Mouse (Mus musculus): ENCODE measurements around the gene Zc3h12c. TPM values are rescaled to one million over a fixed set of nuclear protein-coding genes. Genes with fewer than 3 reads are reported as not detected.

Zc3h12c gene
- 2.7 and 3.1 TPM in 2 replicates for polyA plus RNA-seq (2015; fragmentation: Nextera tagmentation; extraction: Ambion mirVana)

DNA sequence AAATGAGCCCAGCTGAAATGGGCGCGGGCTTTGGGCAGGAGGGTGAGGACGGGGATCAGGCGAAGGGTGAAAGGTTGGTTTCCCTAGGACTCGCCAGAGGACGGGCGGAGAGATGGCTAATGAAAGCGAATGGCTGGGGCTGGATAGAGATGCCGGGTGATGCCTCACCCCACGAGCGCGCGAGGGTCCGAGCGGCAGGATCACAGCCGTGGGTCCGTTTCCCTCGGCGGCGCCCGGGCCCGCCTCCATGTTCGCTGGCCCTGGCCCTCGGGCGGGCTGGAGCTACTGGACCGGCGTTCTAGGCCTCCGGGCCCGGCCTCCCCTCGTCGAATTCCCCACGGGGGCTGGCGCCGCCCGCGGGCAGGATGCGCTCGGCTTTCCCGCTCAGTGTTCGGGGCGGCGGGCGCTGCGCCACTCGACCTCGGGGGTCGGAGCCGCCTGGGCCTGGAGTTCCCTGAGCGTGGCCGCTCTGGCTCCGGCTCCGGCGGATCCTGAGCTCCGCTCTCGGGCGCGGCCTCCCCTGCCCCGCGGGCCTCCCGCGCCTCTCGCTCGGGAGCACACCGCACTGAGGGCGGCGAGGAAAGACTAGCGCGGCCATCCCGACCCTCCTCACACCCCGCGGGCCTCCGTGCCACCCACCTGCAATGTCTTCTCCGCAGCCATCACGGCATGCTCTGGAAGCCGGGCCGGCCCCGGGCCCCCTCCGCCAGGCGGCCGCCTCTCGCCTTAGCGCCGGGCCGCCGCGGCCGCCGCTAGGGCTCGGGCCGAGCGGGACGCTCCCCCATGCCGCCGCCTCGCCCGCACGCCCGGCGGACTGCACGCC is at the start of gene Zc3h12c:
Gene Zc3h12c (minus strand): TSS at position 710 of the 823 bp plus-strand sequence.
- WGBS, result under 1% methylated on average over 99 of the region's 100 CpGs
- Histone ChIP-seq H3K4me1 (peaks cover 10% of the 10 kb centered on the region), H3K9me3 (no peaks in the 10 kb centered on the region), H3K4me3 (peak within 1 kb of the TSS; percentile 89), H3K9ac (peak within 1 kb of the TSS; percentile 95), H3K36me3 (no peaks in the 10 kb centered on the region), H3K27me3 (peaks cover 21% of the 10 kb centered on the region), H3K27ac (peak within 1 kb of the TSS; percentile 91), H3K4me2 (peak within 1 kb of the TSS; percentile 76)
- peak; percentile 60 for ATAC-seq (ENCODE audit: insufficient number of reproducible peaks, insufficient read depth, low FRiP score, low TSS enrichment, low read depth)

DNA sequence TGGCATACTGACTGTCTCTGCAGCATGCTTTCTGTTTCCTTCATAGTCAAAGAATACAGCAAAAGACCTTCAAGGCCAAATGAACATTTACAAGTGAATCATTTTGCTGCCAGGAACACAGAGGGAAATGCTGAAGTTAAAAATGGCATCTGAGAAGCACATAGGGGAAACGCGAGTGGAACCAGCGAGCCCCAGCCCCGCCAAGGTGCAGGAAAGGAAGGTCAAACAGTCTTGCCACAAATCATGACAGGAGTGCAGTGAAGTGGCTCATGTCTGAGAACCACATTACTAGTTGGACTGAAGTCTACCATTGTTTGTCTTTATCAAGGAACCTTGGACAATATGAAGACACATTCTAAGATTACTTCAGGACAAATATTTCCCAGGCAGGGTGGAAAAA is 49.3 kb upstream of the Zc3h12c start:
- Histone ChIP-seq H3K9me3 (no peaks in the 10 kb centered on the region), H3K36me3 (no peaks in the 10 kb centered on the region), H3K27me3 (no peaks in the 10 kb centered on the region), H3K9ac (no peak overlapping the region), H3K4me1 (no peaks in the 10 kb centered on the region), H3K4me2 (no peak overlapping the region), H3K4me3 (no peak overlapping the region), H3K27ac (no peak overlapping the region)
- ATAC-seq (ENCODE audit: insufficient number of reproducible peaks, insufficient read depth, low FRiP score, low TSS enrichment, low read depth), result no peak
- WGBS, result 79% methylated on average over 4 of the region's 4 CpGs

DNA sequence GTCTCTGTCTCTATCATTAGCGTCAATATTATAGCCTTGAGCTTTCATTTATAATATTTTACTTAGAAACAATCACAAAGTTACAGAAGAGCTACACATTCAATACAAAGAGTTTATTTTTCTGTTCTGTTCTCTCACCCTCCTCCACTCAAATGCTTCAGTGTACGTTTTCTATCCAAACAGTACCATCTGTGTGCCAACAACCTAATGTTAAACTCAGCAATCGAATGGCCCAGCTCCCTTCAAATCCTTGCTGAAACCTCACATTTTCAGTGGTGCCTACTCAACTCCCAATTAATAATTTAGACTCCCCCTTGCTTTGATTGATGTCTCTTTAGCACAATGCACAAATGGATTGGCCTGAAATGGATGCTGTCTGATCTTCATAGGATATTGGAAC is 46.9 kb upstream of the Zc3h12c start:
- H3K27ac ChIP-seq, result no peak overlapping the region
- no peak for ATAC-seq (ENCODE audit: insufficient number of reproducible peaks, insufficient read depth, low FRiP score, low TSS enrichment, low read depth)
- H3K9me3 ChIP-seq, result no peaks in the 10 kb centered on the region
- no peak overlapping the region for H3K9ac ChIP-seq
- no peaks in the 10 kb centered on the region for H3K4me1 ChIP-seq
- H3K4me3 ChIP-seq, result no peak overlapping the region
- no peak overlapping the region for H3K4me2 ChIP-seq
- no peaks in the 10 kb centered on the region for H3K36me3 ChIP-seq
- 83% methylated on average over 3 of the region's 3 CpGs for WGBS
- no peaks in the 10 kb centered on the region for H3K27me3 ChIP-seq

DNA sequence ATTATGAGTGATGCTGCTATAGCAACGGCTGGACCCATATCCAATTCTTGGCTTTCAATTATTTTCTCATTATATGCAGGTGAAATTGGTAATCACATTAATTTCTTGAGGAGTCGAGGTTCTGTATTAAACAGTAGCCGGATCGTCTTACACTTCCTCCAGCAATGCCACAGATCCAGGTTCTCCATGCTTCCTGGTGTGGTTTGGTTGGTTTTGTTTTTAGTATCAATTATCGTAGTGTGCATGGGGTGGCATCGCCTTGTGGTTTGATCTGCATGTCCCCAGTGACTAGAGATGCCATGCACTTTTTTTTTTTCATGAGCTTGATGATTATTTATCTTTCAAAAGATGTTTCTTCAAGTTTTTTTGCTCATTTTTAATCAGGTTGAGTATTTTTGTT is 44.0 kb upstream of the Zc3h12c start:
- Histone ChIP-seq H3K4me2 (no peak overlapping the region), H3K36me3 (no peaks in the 10 kb centered on the region), H3K27ac (no peak overlapping the region), H3K4me3 (no peak overlapping the region), H3K4me1 (no peaks in the 10 kb centered on the region), H3K9ac (no peak overlapping the region), H3K27me3 (no peaks in the 10 kb centered on the region), H3K9me3 (no peaks in the 10 kb centered on the region)
- no peak for ATAC-seq (ENCODE audit: insufficient number of reproducible peaks, insufficient read depth, low FRiP score, low TSS enrichment, low read depth)
- WGBS, result 76% methylated on average over 6 of the region's 6 CpGs

DNA sequence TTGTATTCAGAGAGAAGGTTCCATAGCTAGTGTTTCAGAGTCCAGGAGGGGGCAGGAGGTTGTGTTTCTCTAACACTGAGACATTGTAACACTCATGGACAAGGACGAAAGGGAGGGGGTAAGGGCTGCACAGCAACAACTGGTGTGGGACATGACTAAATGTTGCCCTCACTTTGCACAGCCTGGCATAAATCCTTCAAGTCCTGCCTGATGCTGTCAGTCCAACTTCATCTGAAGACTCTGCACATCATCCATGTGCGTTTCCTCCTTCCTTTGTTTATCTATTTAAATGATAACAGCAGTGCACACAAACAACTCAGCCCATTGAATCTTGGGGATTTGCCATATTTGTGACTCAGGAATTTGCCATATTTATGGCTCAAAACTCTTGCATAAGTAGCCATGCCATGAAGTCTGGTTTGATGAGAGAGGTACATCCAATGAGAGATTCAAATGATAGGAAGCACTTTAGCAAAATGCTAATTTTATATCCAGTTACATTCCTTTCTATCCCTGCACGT is 40.2 kb upstream of the Zc3h12c start:
- ATAC-seq (ENCODE audit: insufficient number of reproducible peaks, insufficient read depth, low FRiP score, low TSS enrichment, low read depth), result no peak
- 64% methylated on average over 3 of the region's 3 CpGs for WGBS
- H3K9ac ChIP-seq, result no peak overlapping the region

DNA sequence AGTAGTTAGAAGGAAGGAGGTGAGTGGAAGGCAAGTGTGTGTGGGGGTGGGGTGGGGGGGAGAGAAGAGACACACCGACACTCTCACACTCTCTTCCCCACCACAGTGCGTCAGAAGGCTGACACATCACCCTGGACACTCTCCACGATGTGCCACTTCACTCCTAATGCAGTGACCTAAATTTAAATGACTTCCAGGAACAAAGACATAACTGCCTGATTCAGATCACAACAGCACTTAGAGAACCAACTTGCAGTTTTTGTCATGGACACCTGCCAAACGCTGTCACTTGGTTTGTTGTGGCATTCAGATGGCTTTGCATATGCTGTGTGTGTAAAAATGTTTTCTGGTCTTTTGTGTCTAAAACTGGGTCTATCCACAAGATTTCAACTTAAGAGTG is 34.8 kb upstream of the Zc3h12c start:
- no peak overlapping the region for H3K4me2 ChIP-seq
- ATAC-seq (ENCODE audit: insufficient number of reproducible peaks, insufficient read depth, low FRiP score, low TSS enrichment, low read depth), result no peak
- H3K9ac ChIP-seq, result no peak overlapping the region
- no peaks in the 10 kb centered on the region for H3K4me1 ChIP-seq
- H3K9me3 ChIP-seq, result no peaks in the 10 kb centered on the region
- H3K4me3 ChIP-seq, result no peak overlapping the region
- no peaks in the 10 kb centered on the region for H3K36me3 ChIP-seq
- no peak overlapping the region for H3K27ac ChIP-seq
- WGBS, result 75% methylated on average over 4 of the region's 4 CpGs
- no peaks in the 10 kb centered on the region for H3K27me3 ChIP-seq

More for the DNA sequence above, 40.2 kb upstream of the Zc3h12c start:
- H3K36me3 ChIP-seq, result no peaks in the 10 kb centered on the region
- no peaks in the 10 kb centered on the region for H3K27me3 ChIP-seq
- H3K9me3 ChIP-seq, result no peaks in the 10 kb centered on the region
- no peak overlapping the region for H3K4me2 ChIP-seq
- H3K4me3 ChIP-seq, result no peak overlapping the region
- no peaks in the 10 kb centered on the region for H3K4me1 ChIP-seq
- H3K27ac ChIP-seq, result no peak overlapping the region

DNA sequence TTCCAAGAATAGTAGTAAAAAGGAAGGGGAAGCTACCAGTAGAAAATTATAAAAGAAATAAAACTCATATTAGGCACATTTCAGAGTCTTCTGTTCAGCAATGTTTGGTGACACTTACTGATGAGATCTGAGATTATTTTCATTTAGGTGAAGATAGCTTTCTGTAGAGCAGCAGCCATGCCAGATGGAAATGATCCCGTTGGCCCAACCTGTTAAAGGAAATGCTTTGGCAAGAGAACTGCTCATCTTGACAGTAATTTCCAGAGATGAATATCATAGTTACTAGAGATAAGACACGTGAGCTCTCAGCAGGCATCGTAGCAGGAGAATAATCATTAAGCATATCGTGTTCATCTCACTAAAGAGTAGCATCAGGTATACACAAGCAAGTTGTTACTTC is 31.9 kb upstream of the Zc3h12c start:
- no peak for ATAC-seq (ENCODE audit: insufficient number of reproducible peaks, insufficient read depth, low FRiP score, low TSS enrichment, low read depth)
- WGBS, result 77% methylated on average over 4 of the region's 4 CpGs

DNA sequence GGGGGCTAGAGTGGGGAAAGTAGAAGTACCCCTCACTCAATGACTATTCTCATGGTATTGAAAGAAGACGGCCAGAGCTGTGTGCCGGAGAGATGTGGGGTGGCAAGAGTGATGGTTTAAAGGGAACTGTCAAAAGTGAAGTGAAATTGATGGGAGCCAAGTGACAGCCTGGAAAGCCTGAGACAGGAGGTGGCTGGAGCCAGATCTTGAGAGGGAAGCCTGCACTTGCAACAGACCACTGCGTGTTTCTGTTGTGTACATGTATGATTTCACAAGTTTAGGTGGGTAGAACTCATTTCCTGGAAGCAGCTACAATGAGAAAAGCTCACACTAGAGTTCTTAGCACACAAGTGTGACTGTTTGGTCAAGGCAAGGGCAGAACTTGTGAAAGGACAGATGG is 27.5 kb upstream of the Zc3h12c start:
- Histone ChIP-seq H3K4me2 (no peak overlapping the region), H3K9ac (no peak overlapping the region), H3K9me3 (no peaks in the 10 kb centered on the region), H3K4me3 (no peak overlapping the region), H3K4me1 (no peaks in the 10 kb centered on the region), H3K27me3 (no peaks in the 10 kb centered on the region), H3K27ac (no peak overlapping the region), H3K36me3 (no peaks in the 10 kb centered on the region)
- WGBS, result 86% methylated on average over 3 of the region's 3 CpGs
- no peak for ATAC-seq (ENCODE audit: insufficient number of reproducible peaks, insufficient read depth, low FRiP score, low TSS enrichment, low read depth)

More for the DNA sequence above, 31.9 kb upstream of the Zc3h12c start:
- H3K9me3 ChIP-seq, result no peaks in the 10 kb centered on the region
- no peak overlapping the region for H3K4me3 ChIP-seq
- H3K27ac ChIP-seq, result no peak overlapping the region
- no peaks in the 10 kb centered on the region for H3K4me1 ChIP-seq
- H3K27me3 ChIP-seq, result no peaks in the 10 kb centered on the region
- H3K4me2 ChIP-seq, result no peak overlapping the region
- H3K9ac ChIP-seq, result no peak overlapping the region
- no peaks in the 10 kb centered on the region for H3K36me3 ChIP-seq

DNA sequence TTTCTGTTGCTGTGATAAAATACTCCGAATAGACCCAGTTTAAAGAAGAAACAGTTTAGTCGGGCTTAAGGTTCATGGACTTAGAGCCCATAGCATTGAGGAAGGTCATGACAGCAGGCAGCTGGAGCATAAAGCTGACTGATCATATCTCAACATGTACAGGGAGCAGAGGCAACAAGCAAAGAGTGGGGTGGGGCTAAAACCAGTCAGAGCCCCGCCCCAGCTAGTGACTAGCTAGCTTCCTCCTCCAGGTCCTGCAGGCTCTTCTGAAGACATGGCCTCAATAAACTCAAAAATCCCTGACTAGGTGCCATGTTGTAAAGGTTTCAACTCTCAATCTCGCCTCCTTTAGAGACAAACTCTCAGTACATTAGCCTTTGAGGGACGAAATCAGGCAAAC is 25.5 kb upstream of the Zc3h12c start:
- Histone ChIP-seq H3K4me3 (no peak overlapping the region), H3K9ac (no peak overlapping the region), H3K9me3 (no peaks in the 10 kb centered on the region), H3K27ac (no peak overlapping the region), H3K27me3 (no peaks in the 10 kb centered on the region), H3K4me1 (no peaks in the 10 kb centered on the region), H3K36me3 (no peaks in the 10 kb centered on the region), H3K4me2 (no peak overlapping the region)
- no peak for ATAC-seq (ENCODE audit: insufficient number of reproducible peaks, insufficient read depth, low FRiP score, low TSS enrichment, low read depth)
- 77% methylated on average over 5 of the region's 5 CpGs for WGBS

DNA sequence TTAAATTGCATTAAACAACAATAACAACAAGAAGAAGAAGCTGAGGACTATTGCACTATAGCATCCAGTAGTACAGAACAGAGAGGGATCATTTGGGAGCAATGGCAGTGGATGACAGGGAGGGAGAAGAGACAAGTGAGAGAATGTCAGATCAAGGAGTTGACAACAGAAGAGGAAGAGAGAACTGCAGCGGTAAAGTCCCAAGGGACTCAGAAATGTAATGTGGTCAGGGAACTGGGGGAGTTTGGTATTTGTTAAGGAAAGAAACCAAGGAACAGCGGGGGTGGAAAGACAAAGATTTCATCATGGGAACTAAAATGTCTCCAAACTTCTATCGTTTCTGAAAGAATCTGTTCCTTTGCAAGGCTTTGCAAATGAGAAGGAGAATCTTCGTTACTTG is 22.5 kb upstream of the Zc3h12c start:
- Histone ChIP-seq H3K4me3 (no peak overlapping the region), H3K36me3 (no peaks in the 10 kb centered on the region), H3K9ac (no peak overlapping the region), H3K4me2 (no peak overlapping the region), H3K9me3 (no peaks in the 10 kb centered on the region), H3K27me3 (no peaks in the 10 kb centered on the region), H3K4me1 (peaks cover 6% of the 10 kb centered on the region), H3K27ac (no peak overlapping the region)
- no peak for ATAC-seq (ENCODE audit: insufficient number of reproducible peaks, insufficient read depth, low FRiP score, low TSS enrichment, low read depth)
- WGBS, result 89% methylated on average over 4 of the region's 4 CpGs

DNA sequence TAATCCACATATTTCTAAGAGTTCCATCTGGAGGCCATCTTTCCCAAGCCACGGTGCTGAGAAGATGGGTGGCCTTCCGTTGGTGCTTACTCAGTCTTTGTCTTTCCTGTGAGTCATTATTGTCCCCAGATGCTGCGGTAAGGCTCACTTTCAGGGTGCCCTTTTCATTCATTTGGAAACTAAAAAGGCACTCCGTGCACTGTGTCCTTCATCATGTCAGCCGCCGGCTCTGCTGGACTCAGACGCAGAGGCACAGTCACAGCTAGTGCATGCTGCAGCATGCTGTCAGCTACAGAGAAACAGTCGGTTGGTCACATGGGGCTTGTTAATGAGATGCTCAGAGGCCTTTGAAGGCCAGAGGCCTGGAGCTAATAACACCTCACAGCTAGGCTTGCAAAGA is 19.7 kb upstream of the Zc3h12c start:
- Histone ChIP-seq H3K4me2 (peak overlapping the region; percentile 28; the same call in 1 of the 2 replicates), H3K27me3 (no peaks in the 10 kb centered on the region), H3K27ac (no peak overlapping the region), H3K9ac (no peak overlapping the region), H3K4me3 (no peak overlapping the region), H3K4me1 (peaks cover 6% of the 10 kb centered on the region), H3K9me3 (0 out of 2 replicates have a peak, but pooled peaks cover 4% of the 10 kb centered on the region), H3K36me3 (no peaks in the 10 kb centered on the region)
- no peak for ATAC-seq (ENCODE audit: insufficient number of reproducible peaks, insufficient read depth, low FRiP score, low TSS enrichment, low read depth)
- WGBS, result 12% methylated on average over 8 of the region's 8 CpGs

DNA sequence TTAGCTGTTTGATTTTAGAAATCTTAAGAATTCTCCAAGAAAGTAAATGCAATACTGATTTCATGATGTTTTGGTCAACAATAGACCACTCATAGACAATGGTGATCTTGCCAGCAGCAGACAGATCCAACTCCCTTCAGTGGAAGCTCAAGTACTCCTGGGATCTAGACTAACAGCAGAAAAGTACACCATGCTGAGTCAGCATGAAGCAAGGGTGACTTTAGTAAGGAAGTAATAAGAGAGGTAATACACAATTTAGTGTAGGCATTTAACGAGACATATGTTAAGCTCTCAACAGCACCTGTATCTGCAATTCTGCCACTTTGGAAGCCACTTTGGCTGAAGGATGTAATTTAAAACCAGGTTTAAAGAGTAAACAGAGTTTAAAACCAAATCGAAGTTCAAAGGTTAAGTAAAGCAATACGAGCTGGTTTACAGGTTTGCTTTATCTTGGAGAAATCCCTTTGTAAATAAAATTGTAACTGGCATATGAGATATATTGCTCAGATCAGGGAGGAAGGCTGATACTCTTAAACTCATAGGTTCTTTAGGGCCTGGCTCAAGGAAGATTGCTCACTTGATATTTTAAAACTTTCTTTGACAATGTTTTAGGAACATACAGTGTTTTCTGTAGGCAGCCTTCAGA is 18.0 kb upstream of the Zc3h12c start:
- Histone ChIP-seq H3K4me1 (peaks cover 6% of the 10 kb centered on the region), H3K27me3 (no peaks in the 10 kb centered on the region), H3K27ac (no peak overlapping the region), H3K9ac (no peak overlapping the region), H3K36me3 (no peaks in the 10 kb centered on the region), H3K9me3 (0 out of 2 replicates have a peak, but pooled peaks cover 4% of the 10 kb centered on the region), H3K4me2 (no peak overlapping the region), H3K4me3 (no peak overlapping the region)
- no peak for ATAC-seq (ENCODE audit: insufficient number of reproducible peaks, insufficient read depth, low FRiP score, low TSS enrichment, low read depth)
- 41% methylated on average over 3 of the region's 3 CpGs for WGBS

Measured in embryonic facial prominence, embryonic 13.5 days (tissue).